Mouse (Mus musculus) CH12.LX (cell line): ENCODE measurements around the gene Cdc34.

Experiments
- EP300 ChIP-seq: IDR thresholded peaks from 2 replicates; pipeline ENCODE4 v1.6.1; 2011; ENCODE audit warnings: low read length, improper control_type of control experiment
- MXI1 ChIP-seq: IDR thresholded peaks from 2 replicates; pipeline ENCODE4 v1.6.1; 2011; ENCODE audit warnings: mild to moderate bottlenecking, low read depth, low read length, improper control_type of control experiment

GRCm38 (mm10) chr10:79673054-79673453, 8.9 kb upstream of the Cdc34 start:
- TF ChIP-seq EP300 (no peak), MXI1 (no peak)
